Mouse (Mus musculus) hindbrain, postnatal 0 days (tissue): ENCODE results near the gene Slc44a2. TPM values are rescaled to one million over a fixed set of nuclear protein-coding genes. Genes with fewer than 3 reads are reported as not detected.
"Not testable (repeated sequence)": the region's sequence is repeated elsewhere in the genome, so short reads cannot be mapped to it uniquely, and the experiment has no call there.

Experiments
- ATAC-seq: fragments of 200-750 bp; cut with Nextera tagmentation; 2 replicates; pipeline ENCODE4 v1.8.0; 2017; ENCODE audit warnings: mild to moderate bottlenecking, moderate TSS enrichment, moderate library complexity
- DNase-seq: peaks from one replicate; pipeline ENCODE4 v3.0.0-alpha.2; 2015; ENCODE audit warnings: low spot score
- H3K27ac ChIP-seq: fragments of 300-500 bp; sonication (generic); 2 replicates; pipeline ENCODE4 v1.5.1; 2014; ENCODE audit warnings: mild to moderate bottlenecking
- H3K27me3 ChIP-seq: fragments of 300-500 bp; sonication (generic); 2 replicates; pipeline ENCODE4 v1.6.1; 2014; ENCODE audit warnings: low read length, mixed read lengths; ENCODE audit not compliant: insufficient read depth
- H3K36me3 ChIP-seq: fragments of 300-500 bp; sonication (generic); 2 replicates; pipeline ENCODE4 v1.6.1; 2014; ENCODE audit warnings: low read length, mixed read lengths; ENCODE audit not compliant: insufficient read depth
- H3K4me1 ChIP-seq: fragments of 300-500 bp; sonication (generic); 2 replicates; pipeline ENCODE4 v1.6.1; 2014; ENCODE audit warnings: antibody characterized with exemption, low read length, mixed read lengths; ENCODE audit not compliant: insufficient read depth
- H3K4me2 ChIP-seq: fragments of 300-500 bp; sonication (generic); 2 replicates; pipeline ENCODE4 v1.6.1; 2014; ENCODE audit warnings: low read depth, mild to moderate bottlenecking, low read length, moderate library complexity, mixed read lengths
- H3K4me3 ChIP-seq: fragments of 300-500 bp; sonication (generic); 2 replicates; pipeline ENCODE4 v1.5.1; 2014; ENCODE audit warnings: low read length
- H3K9ac ChIP-seq: fragments of 300-500 bp; sonication (generic); replicated peaks from 2 replicates; pipeline ENCODE4 v1.6.1; 2014; ENCODE audit warnings: mild to moderate bottlenecking, low read length, moderate library complexity, mixed read lengths
- H3K9me3 ChIP-seq: fragments of 300-500 bp; sonication (generic); 2 replicates; pipeline ENCODE4 v1.6.1; 2016; ENCODE audit warnings: low read length, mixed read lengths
- CTCF ChIP-seq: IDR thresholded peaks from 2 replicates; pipeline ENCODE4 v1.5.1; 2016; ENCODE audit warnings: antibody characterized with exemption, control low read depth, low read depth
- WGBS: fragments of 180-500 bp; shearing (Covaris S2); extraction: QIAGEN DNeasy Blood & Tissue Kit; methylation state at CpG from one replicate; pipeline ENCODE4 v1.1.7; 2014; 5-methylcytosine and 5-hydroxymethylcytosine counted together
- polyA plus RNA-seq: library from polyadenylated mRNA; unstranded; fragments of >200 nt; fragmentation: Nextera tagmentation; extraction: Ambion mirVana; gene quantifications from 2 replicates; pipeline ENCODE4 v1.2.1, GENCODE M21; 2015
- total RNA-seq: library from RNA; depleted of rRNA; stranded (reverse); fragments of >200 nt; gene quantifications from 2 replicates; pipeline ENCODE4 v1.2.3, GENCODE M21; 2014

Gene Slc44a2
- total and polyA plus RNA-seq, 2 experiments from 2014 or later: 52.6 to 68.0 TPM

DNA sequence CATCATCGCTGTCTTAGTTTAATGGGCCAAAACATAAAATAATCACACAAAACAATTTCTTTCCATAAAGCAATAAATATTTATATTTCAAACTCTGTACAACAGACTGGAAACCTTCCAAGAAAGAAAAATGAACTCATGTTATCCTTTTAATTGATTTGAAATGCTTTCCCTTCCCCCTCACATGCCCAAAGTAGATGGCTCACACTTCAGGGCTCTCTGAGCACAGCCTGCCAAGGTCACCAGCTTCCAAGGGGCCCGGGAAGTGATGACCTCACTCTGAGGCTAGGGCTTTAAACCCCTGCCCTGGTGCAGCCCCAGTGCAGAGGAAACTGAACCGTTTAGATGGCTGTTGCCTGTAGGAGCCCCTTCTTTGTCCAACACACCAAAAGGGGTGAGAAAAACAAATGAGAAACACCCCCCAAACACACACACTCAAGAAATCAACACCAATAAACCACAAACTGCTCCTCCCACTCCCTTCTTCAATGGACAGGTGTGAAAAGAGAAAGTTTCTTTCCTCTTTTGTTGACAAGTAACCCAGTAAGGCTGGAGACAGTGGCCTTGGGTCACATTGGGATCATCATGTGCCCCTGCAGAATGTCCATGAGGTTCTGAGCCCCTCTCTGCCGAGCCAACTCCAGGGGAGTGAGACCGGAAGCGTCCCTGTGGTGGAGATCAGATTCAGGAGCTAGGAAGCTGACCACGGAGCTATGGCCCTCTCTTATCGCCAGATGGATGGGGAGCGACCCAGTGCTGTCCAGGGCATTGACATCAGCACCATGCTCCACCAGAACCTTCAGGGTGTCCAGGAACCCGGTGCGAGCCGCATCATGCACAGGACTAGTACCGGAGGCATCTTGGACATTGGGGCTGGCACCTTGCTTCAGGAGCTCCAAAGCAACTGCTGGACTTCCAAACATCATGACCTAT, 31.8 kb upstream of the Slc44a2 start:
- peak overlapping the region; percentile 76 for H3K9ac ChIP-seq
- TF ChIP-seq CTCF: no peak
- peaks cover 4% of the 10 kb centered on the region; the same call in 1 of the 2 replicates for H3K36me3 ChIP-seq
- DNase-seq: peak; percentile 38
- peak overlapping the region; percentile 91 for H3K27ac ChIP-seq
- peak overlapping the region; percentile 76 for H3K4me3 ChIP-seq
- H3K9me3 ChIP-seq: no peaks in the 10 kb centered on the region
- ATAC-seq: no peak
- peaks cover 18% of the 10 kb centered on the region for H3K4me1 ChIP-seq
- 75% methylated on average over 13 of the region's 13 CpGs for WGBS
- no peaks in the 10 kb centered on the region for H3K27me3 ChIP-seq
- peak overlapping the region; percentile 85 for H3K4me2 ChIP-seq

DNA sequence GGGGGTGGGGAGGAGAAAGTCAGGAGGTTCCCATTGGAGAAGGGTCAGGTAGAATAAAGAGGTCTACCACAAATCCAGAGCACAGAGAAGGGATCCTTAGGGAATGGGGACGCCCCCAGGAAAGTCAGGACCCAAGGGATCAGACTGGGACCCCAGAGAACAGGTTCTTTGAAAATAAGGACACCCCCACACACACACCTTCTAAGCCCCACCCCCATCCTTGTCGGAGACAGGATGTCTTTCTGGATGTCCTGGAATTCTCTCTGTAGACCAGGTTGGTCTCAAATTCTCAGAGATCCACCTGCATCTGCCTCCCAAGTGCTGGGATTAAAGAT, 31.2 kb upstream of the Slc44a2 start:
- no peak for TF ChIP-seq CTCF
- no peak overlapping the region for H3K4me3 ChIP-seq
- DNase-seq: no peak
- ATAC-seq: no peak
- H3K4me2 ChIP-seq: peak overlapping the region; percentile 85; the same call in 1 of the 2 replicates
- WGBS: 90% methylated on average over 2 of the region's 2 CpGs
- H3K9ac ChIP-seq: no peak overlapping the region
- no peak overlapping the region for H3K27ac ChIP-seq
- peaks cover under 1% of the 10 kb centered on the region; the same call in 1 of the 2 replicates for H3K36me3 ChIP-seq
- no peaks in the 10 kb centered on the region for H3K9me3 ChIP-seq
- H3K4me1 ChIP-seq: peaks cover 18% of the 10 kb centered on the region
- no peaks in the 10 kb centered on the region for H3K27me3 ChIP-seq

DNA sequence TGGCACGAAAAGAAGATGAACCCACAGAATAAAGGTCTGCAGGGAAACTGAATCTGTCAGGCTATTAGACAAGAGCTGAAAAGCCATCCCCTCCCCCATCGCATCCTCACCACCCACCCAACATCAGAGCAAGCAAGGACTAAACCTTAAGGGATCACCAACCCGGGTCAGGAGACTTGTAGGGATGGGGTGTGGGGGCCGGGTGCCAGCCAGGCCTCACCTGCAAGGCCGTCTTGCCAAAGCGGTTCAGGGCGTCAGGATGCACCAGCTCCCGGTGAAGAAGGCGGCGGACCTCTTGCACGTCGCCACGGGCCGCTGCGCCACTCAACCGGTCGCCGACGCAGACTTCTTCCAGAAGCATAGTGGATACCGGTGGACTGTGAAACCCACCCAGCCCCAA, 29.9 kb upstream of the Slc44a2 start:
- WGBS: 0% methylated on average over 20 of the region's 20 CpGs
- Histone ChIP-seq H3K27me3 (no peaks in the 10 kb centered on the region), H3K9ac (peak overlapping the region; percentile 75), H3K4me2 (peak overlapping the region; percentile 85), H3K4me3 (peak overlapping the region; percentile 61), H3K27ac (peak overlapping the region; percentile 85), H3K36me3 (no peaks in the 10 kb centered on the region), H3K9me3 (no peaks in the 10 kb centered on the region), H3K4me1 (peaks cover 18% of the 10 kb centered on the region)
- no peak for TF ChIP-seq CTCF
- peak; percentile 45 for DNase-seq
- no peak for ATAC-seq

DNA sequence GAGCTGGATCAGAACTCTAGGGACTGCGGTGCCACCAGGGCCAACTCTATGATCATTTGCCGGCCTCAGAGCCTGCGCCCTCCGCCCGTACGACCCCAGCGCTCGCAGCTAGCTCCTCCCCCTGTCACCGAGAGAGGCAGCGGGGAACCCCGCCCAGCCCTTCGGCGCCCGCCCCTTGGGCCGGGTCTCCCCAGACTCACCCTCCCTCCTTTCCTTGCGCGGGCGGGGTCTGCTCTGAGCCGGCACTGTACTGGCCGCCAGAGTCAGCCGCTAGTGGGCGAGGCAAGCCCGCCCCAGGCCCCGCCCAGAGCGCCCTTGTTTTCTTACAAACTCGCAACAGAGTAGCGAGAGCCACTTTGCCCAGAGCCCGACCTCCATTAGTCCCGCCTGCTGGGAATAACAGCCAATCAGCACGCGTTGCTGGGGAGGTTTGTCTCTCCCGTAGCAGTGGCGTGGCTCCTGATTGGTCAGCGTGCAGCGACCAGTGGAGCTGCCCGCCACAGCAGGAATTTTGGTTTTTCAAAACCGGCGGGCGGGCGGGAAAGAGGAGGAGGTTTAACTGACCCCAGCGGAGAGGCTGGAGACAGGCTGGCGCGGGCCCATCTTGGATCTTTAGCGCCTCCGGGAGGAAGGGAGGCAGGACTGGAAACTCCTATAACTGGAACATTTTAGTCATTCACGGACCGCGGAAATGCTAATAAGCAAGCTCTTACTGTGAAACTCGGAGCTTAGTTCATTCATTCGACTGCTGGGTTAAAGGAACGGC, 29.3 kb upstream of the Slc44a2 start, which contains the start of gene Cdkn2d:
TSS of gene Cdkn2d (minus strand) at position 386 of the 766 bp plus-strand sequence.
- WGBS: under 1% methylated on average over 50 of the region's 51 CpGs
- Histone ChIP-seq H3K36me3 (no peaks in the 10 kb centered on the region), H3K9me3 (no peaks in the 10 kb centered on the region), H3K4me1 (peaks cover 18% of the 10 kb centered on the region), H3K27me3 (no peaks in the 10 kb centered on the region), H3K27ac (peak within 1 kb of the TSS; percentile 85), H3K9ac (peak within 1 kb of the TSS; percentile 75), H3K4me2 (peak within 1 kb of the TSS; percentile 85), H3K4me3 (peak within 1 kb of the TSS; percentile 61)
- ATAC-seq: peak; percentile 97
- peak; percentile 31 for TF ChIP-seq CTCF
- peak; percentile 100 for DNase-seq

DNA sequence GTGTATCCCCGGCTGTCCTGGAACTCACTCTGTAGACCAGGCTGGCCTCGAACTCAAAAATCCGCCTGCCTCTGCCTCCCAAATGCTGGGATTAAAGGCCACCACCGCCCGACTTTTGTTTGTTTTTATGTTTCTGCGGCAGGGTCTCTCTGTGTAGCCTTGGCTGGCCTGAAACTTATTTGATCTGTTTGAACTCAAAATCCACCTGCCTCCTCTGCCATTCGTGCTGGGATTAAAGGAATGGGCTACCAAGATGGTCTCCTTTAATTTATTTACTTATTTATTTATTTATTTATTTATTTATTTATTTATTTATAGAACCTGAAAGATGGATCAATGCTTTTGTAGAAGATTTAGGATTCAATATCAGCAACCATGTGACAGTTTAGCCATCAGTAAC, 28.6 kb upstream of the Slc44a2 start:
- not testable (repeated sequence) for H3K36me3 ChIP-seq
- 18% methylated on average over 7 of the region's 7 CpGs for WGBS

DNA sequence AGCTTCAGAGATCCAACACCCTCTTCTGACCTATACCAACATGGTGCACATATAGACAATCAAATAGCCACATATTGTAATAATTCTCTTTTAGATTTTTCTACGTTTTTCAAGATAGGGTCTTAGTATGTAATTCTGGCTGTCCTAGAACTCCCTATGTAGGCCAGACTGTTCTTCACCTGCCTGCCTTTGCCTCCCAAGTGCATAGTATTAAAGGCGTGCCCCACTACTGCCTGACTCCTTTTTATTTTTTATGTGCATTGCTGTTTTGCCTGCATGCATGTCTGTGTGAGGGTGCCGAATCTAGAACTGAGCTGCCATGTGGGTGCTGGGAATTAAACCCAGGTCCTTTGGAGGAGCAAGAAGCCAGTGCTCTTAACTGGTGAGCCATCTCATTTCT, 28.2 kb upstream of the Slc44a2 start:
- Histone ChIP-seq H3K4me2 (no peak overlapping the region), H3K27me3 (no peaks in the 10 kb centered on the region), H3K36me3 (no peaks in the 10 kb centered on the region), H3K4me3 (no peak overlapping the region), H3K4me1 (peaks cover 10% of the 10 kb centered on the region; the same call in 1 of the 2 replicates), H3K27ac (no peak overlapping the region), H3K9me3 (no peaks in the 10 kb centered on the region), H3K9ac (no peak overlapping the region)
- 97% methylated on average over 3 of the region's 3 CpGs for WGBS
- ATAC-seq (no peak), DNase-seq (no peak)
- no peak for TF ChIP-seq CTCF

More for the DNA sequence above, 28.6 kb upstream of the Slc44a2 start:
- not testable (repeated sequence) for H3K27ac ChIP-seq, H3K27me3 ChIP-seq, DNase-seq, H3K9ac ChIP-seq, H3K9me3 ChIP-seq, ATAC-seq
- Histone ChIP-seq H3K4me2 (peak overlapping the region; percentile 55), H3K4me1 (peaks cover 13% of the 10 kb centered on the region), H3K4me3 (peak overlapping the region; percentile 61)
